Mouse (Mus musculus) midbrain, postnatal 0 days (tissue): ENCODE results near the gene Cyp4f37. TPM values are rescaled to one million over a fixed set of nuclear protein-coding genes. Genes with fewer than 3 reads are reported as not detected.
A peak's percentile ranks its signal among the peaks of the same experiment; 100 is the strongest.

Experiments used
- ATAC-seq: fragments of 200-750 bp; cut with Nextera tagmentation; 2 replicates; pipeline ENCODE4 v1.8.0; 2017; ENCODE audit warnings: moderate number of reproducible peaks, mild to moderate bottlenecking, moderate TSS enrichment, moderate library complexity; ENCODE audit not compliant: low FRiP score
- DNase-seq: peaks from one replicate; pipeline ENCODE4 v3.0.0-alpha.2; 2015; ENCODE audit warnings: low spot score
- H3K27ac ChIP-seq: fragments of 300-500 bp; sonication (generic); 2 replicates; pipeline ENCODE4 v1.5.1; 2014; ENCODE audit warnings: low read depth, mild to moderate bottlenecking, low read length, mixed read lengths
- H3K27me3 ChIP-seq: fragments of 300-500 bp; sonication (generic); 2 replicates; pipeline ENCODE4 v1.6.1; 2014; ENCODE audit warnings: low read length, control low read depth, mixed read lengths; ENCODE audit not compliant: insufficient read depth
- H3K36me3 ChIP-seq: fragments of 300-500 bp; sonication (generic); 2 replicates; pipeline ENCODE4 v1.6.1; 2014; ENCODE audit warnings: low read length, control low read depth, mixed read lengths; ENCODE audit not compliant: insufficient read depth
- H3K4me1 ChIP-seq: fragments of 300-500 bp; sonication (generic); 2 replicates; pipeline ENCODE4 v1.6.1; 2014; ENCODE audit warnings: mild to moderate bottlenecking, control low read depth, antibody characterized with exemption, low read length, mixed read lengths; ENCODE audit not compliant: insufficient read depth
- H3K4me2 ChIP-seq: fragments of 300-500 bp; sonication (generic); 2 replicates; pipeline ENCODE4 v1.6.1; 2014; ENCODE audit warnings: low read depth, mild to moderate bottlenecking, low read length, mixed read lengths; ENCODE audit not compliant: poor library complexity, severe bottlenecking
- H3K4me3 ChIP-seq: fragments of 300-500 bp; sonication (generic); 2 replicates; pipeline ENCODE4 v1.5.1; 2014; ENCODE audit warnings: low read depth, mild to moderate bottlenecking, low read length, moderate library complexity
- H3K9ac ChIP-seq: fragments of 300-500 bp; sonication (generic); replicated peaks from 2 replicates; pipeline ENCODE4 v1.6.1; 2014; ENCODE audit warnings: mild to moderate bottlenecking, low read length, moderate library complexity, mixed read lengths; ENCODE audit not compliant: poor library complexity, severe bottlenecking
- H3K9me3 ChIP-seq: fragments of 300-500 bp; sonication (generic); 2 replicates; pipeline ENCODE4 v1.6.1; 2016; ENCODE audit warnings: low read length, control low read depth
- CTCF ChIP-seq: IDR thresholded peaks from 2 replicates; pipeline ENCODE4 v1.5.1; 2016; ENCODE audit warnings: antibody characterized with exemption, mild to moderate bottlenecking
- WGBS: fragments of 180-500 bp; shearing (Covaris S2); extraction: QIAGEN DNeasy Blood & Tissue Kit; methylation state at CpG from one replicate; pipeline ENCODE4 v1.1.7; 2014; 5-methylcytosine and 5-hydroxymethylcytosine counted together
- polyA plus RNA-seq: library from polyadenylated mRNA; unstranded; fragments of >200 nt; fragmentation: Nextera tagmentation; extraction: Ambion mirVana; gene quantifications from 2 replicates; pipeline ENCODE4 v1.2.1, GENCODE M21; 2015
- total RNA-seq: library from RNA; depleted of rRNA; stranded (reverse); fragments of >200 nt; gene quantifications from 2 replicates; pipeline ENCODE4 v1.2.3, GENCODE M21; 2014; rRNA removed

The Cyp4f37 gene
- total and polyA plus RNA-seq, 2 experiments from 2014 or later = not detected

- 81% methylated on average over 1 of the region's 1 CpGs for WGBS
- no peak for TF ChIP-seq CTCF
- no peaks in the 10 kb centered on the region for H3K9me3 ChIP-seq
- no peaks in the 10 kb centered on the region for H3K36me3 ChIP-seq
- H3K27ac ChIP-seq = no peak overlapping the region
- ATAC-seq = no peak
- no peaks in the 10 kb centered on the region for H3K4me1 ChIP-seq
- no peak for DNase-seq
- no peak overlapping the region for H3K4me2 ChIP-seq
- H3K9ac ChIP-seq = no peak overlapping the region
- no peak overlapping the region for H3K4me3 ChIP-seq
- H3K27me3 ChIP-seq = no peaks in the 10 kb centered on the region
These were observed 37.1 kb downstream of the Cyp4f37 start for GRCm38 (mm10) chr17:32658246-32658645.

DNA sequence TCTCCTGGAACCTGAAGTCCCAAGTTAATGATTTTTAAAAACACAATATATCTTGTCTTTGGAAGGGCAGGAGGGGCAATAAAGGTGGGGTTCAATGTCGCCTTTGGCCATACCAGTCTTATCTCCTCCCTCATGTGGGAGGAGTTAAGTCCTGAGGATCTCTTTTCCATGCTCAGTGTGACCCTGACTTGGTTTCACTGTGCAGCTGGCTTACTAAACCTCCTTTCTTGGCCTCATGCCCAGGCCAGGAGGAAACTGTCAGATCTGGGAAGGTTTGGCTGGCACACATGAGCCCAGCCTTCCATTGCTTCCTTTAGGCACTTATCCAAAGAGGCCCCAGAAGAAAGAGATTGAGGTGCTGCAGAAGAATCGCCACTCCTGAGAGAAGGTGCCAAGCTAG, 37.6 kb downstream of the Cyp4f37 start, which contains the start of gene Cyp4f40:
Gene Cyp4f40 (plus strand): TSS at position 189 of the 400 bp plus-strand sequence.
- DNase-seq = peak; percentile 67
- no peaks in the 10 kb centered on the region for H3K9me3 ChIP-seq
- 66% methylated on average over 2 of the region's 2 CpGs for WGBS
- H3K4me2 ChIP-seq = no peak within 1 kb of the TSS
- no peak for ATAC-seq
- H3K4me1 ChIP-seq = no peaks in the 10 kb centered on the region
- H3K27me3 ChIP-seq = no peaks in the 10 kb centered on the region
- H3K9ac ChIP-seq = no peak within 1 kb of the TSS
- H3K36me3 ChIP-seq = no peaks in the 10 kb centered on the region
- no peak within 1 kb of the TSS for H3K27ac ChIP-seq
- no peak within 1 kb of the TSS for H3K4me3 ChIP-seq
- no peak for TF ChIP-seq CTCF

DNA sequence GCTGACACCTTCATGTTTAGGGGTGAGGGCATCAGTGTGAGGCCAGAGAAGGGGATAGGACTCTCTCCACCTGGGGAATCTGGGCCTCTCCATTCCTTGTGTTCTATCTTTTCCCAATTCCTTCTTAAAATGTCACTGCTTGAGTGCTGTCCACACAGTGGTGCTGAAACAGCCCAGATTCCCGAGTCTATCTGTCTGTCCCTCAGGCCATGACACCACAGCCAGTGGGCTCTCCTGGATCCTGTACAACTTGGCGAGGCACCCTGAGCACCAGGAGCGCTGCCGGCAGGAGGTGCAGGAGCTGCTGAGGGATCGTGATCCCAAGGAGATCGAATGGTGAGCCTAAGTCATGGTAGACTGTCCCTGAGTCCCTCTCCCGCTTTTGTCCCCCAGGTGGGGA, 52.9 kb downstream of the Cyp4f37 start:
- DNase-seq (no peak), ATAC-seq (no peak)
- H3K9me3 ChIP-seq = no peaks in the 10 kb centered on the region
- no peaks in the 10 kb centered on the region for H3K4me1 ChIP-seq
- no peak for TF ChIP-seq CTCF
- no peaks in the 10 kb centered on the region for H3K36me3 ChIP-seq
- WGBS = 62% methylated on average over 7 of the region's 7 CpGs
- 0 out of 2 replicates have a peak, but pooled peaks cover 3% of the 10 kb centered on the region for H3K27me3 ChIP-seq
- no peak overlapping the region for H3K4me3 ChIP-seq
- no peak overlapping the region for H3K4me2 ChIP-seq
- H3K27ac ChIP-seq = no peak overlapping the region
- H3K9ac ChIP-seq = no peak overlapping the region

DNA sequence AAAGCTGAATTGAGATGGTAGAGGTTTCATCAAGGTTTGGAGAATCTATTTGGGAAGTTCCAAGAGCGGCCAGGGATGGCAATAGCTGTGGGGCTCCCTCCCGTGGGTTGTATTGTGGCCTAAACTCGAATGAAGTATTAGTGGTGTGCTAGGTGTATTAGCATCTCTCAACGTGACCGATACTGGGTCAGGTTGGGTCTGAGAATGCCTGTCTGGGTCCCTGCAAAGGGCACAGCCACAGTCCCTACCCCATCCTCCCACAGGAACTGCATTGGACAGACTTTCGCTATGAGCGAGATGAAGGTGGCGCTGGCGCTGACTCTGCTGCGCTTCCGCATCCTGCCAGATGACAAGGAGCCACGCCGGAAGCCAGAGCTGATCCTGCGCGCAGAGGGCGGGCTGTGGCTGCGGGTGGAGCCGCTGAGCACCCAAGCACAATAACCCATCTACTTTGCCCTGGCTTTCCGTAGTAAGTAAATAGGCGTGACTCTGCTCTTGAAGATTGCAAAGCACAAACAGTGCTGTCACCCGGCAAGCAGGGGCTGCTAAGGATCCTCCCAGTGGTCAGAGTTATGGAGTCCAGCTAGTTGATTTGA, 55.0 kb downstream of the Cyp4f37 start:
- peak; percentile 3 for DNase-seq
- TF ChIP-seq CTCF = no peak
- Histone ChIP-seq H3K4me3 (no peak overlapping the region), H3K27me3 (0 out of 2 replicates have a peak, but pooled peaks cover 3% of the 10 kb centered on the region), H3K9me3 (no peaks in the 10 kb centered on the region), H3K4me1 (no peaks in the 10 kb centered on the region), H3K27ac (no peak overlapping the region), H3K4me2 (peak overlapping the region; percentile 22), H3K36me3 (no peaks in the 10 kb centered on the region), H3K9ac (no peak overlapping the region)
- ATAC-seq = peak; percentile 60; the same call in 1 of the 2 replicates
- WGBS = 32% methylated on average over 21 of the region's 21 CpGs

DNA sequence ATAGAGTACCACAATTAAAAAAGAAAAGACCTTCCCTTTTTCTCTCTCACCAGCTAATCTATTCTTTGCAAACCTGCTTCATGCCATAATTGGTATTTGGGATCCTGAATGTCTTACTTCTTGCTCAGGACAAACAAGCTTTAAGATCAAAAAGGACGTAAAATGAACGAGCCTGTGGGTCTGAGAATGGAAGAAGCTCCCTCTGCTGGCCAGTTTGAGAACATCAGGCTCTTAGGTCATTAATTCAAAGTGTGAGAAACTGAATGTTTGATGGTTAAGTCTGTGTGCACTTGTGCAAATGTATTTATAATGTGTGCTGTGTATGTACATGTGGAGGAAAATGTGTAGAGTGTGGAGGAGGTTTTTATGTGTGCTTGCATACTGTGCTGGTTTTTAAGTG, 59.3 kb downstream of the Cyp4f37 start:
- no peak for ATAC-seq
- no peak overlapping the region for H3K4me2 ChIP-seq
- no peaks in the 10 kb centered on the region for H3K4me1 ChIP-seq
- peak; percentile 67 for DNase-seq
- WGBS = 14% methylated on average over 2 of the region's 2 CpGs
- H3K27me3 ChIP-seq = no peaks in the 10 kb centered on the region
- H3K9me3 ChIP-seq = no peaks in the 10 kb centered on the region
- no peak overlapping the region for H3K9ac ChIP-seq
- peak; percentile 84 for TF ChIP-seq CTCF
- H3K4me3 ChIP-seq = no peak overlapping the region
- no peaks in the 10 kb centered on the region for H3K36me3 ChIP-seq
- H3K27ac ChIP-seq = no peak overlapping the region

- Histone ChIP-seq H3K27me3 (no peaks in the 10 kb centered on the region), H3K36me3 (no peaks in the 10 kb centered on the region), H3K4me2 (no peak within 1 kb of the TSS), H3K4me3 (no peak within 1 kb of the TSS), H3K4me1 (no peaks in the 10 kb centered on the region), H3K27ac (no peak within 1 kb of the TSS; the same call in 1 of the 2 replicates), H3K9ac (no peak within 1 kb of the TSS), H3K9me3 (no peaks in the 10 kb centered on the region)
- 22% methylated on average over 7 of the region's 7 CpGs for WGBS
- TF ChIP-seq CTCF = no peak
- peak; percentile 62 for DNase-seq
- peak; percentile 62; the same call in 1 of the 2 replicates for ATAC-seq
These were observed 64.1 kb downstream of the Cyp4f37 start, which contains the start of gene Cyp4f15 for GRCm38 (mm10) chr17:32685048-32685750. Cyp4f15 (plus strand) TSS chr17:32685627.

Other genes starting within 250 kb of the Cyp4f37 start
- gene Wiz, start 231.9 kb upstream of the Cyp4f37 start, total RNA-seq = 53.9 and 68.0 TPM in 2 replicates
- 40.8 and 41.3 TPM in 2 replicates for gene Wiz, start 231.9 kb upstream of the Cyp4f37 start, polyA plus RNA-seq
- 3.8 and 4.6 TPM in 2 replicates for gene Rasal3, start 217.7 kb upstream of the Cyp4f37 start, total RNA-seq
- 0.63 and 0.80 TPM in 2 replicates for gene Rasal3, start 217.7 kb upstream of the Cyp4f37 start, polyA plus RNA-seq
- gene Pglyrp2, start 197.1 kb upstream of the Cyp4f37 start, total RNA-seq = not detected in 2 replicates
- not detected in 2 replicates for gene Pglyrp2, start 197.1 kb upstream of the Cyp4f37 start, polyA plus RNA-seq
- gene Cyp4f39, start 168.6 kb upstream of the Cyp4f37 start, total RNA-seq = 1.3 and 1.6 TPM in 2 replicates
- gene Cyp4f39, start 168.6 kb upstream of the Cyp4f37 start, polyA plus RNA-seq = 0.90 and 1.3 TPM in 2 replicates
- gene Cyp4f17, start 115.3 kb upstream of the Cyp4f37 start, total RNA-seq = 15.2 and 15.4 TPM in 2 replicates
- gene Cyp4f17, start 115.3 kb upstream of the Cyp4f37 start, polyA plus RNA-seq = 9.9 and 11.5 TPM in 2 replicates
- gene Cyp4f16, start 84.8 kb upstream of the Cyp4f37 start, total RNA-seq = 7.2 and 10.6 TPM in 2 replicates
- gene Cyp4f16, start 84.8 kb upstream of the Cyp4f37 start, polyA plus RNA-seq = 9.1 and 11.2 TPM in 2 replicates
- not detected in 2 replicates for gene Cyp4f40, start 37.6 kb downstream of the Cyp4f37 start, total RNA-seq
- 0.07 and 0.11 TPM in 2 replicates for gene Cyp4f40, start 37.6 kb downstream of the Cyp4f37 start, polyA plus RNA-seq
- gene Cyp4f15, start 64.3 kb downstream of the Cyp4f37 start, total RNA-seq = 2.3 and 22.3 TPM in 2 replicates
- 1.9 and 2.0 TPM in 2 replicates for gene Cyp4f15, start 64.3 kb downstream of the Cyp4f37 start, polyA plus RNA-seq
- 34.5 and 41.4 TPM in 2 replicates for gene Zfp871, start 167.0 kb downstream of the Cyp4f37 start, total RNA-seq
- gene Zfp871, start 167.0 kb downstream of the Cyp4f37 start, polyA plus RNA-seq = 41.8 and 46.7 TPM in 2 replicates
- 17.9 and 20.9 TPM in 2 replicates for gene Zfp811, start 188.6 kb downstream of the Cyp4f37 start, total RNA-seq
- 22.9 and 26.0 TPM in 2 replicates for gene Zfp811, start 188.6 kb downstream of the Cyp4f37 start, polyA plus RNA-seq
- 16.3 and 38.0 TPM in 2 replicates for gene Zfp799, start 209.0 kb downstream of the Cyp4f37 start, total RNA-seq
- 9.0 and 12.6 TPM in 2 replicates for gene Zfp799, start 209.0 kb downstream of the Cyp4f37 start, polyA plus RNA-seq